Mouse (Mus musculus): ENCODE measurements at regions not wholly inside any gene's neighbourhood (a gene's known extent, or its start where the extent isn't known, plus 50 kb on each side); places are given as distances from the start of the nearest gene placed in this dataset.
"Not testable (repeated sequence)": the region's sequence is repeated elsewhere in the genome, so short reads cannot be mapped to it uniquely, and the experiment has no call there.

DNA sequence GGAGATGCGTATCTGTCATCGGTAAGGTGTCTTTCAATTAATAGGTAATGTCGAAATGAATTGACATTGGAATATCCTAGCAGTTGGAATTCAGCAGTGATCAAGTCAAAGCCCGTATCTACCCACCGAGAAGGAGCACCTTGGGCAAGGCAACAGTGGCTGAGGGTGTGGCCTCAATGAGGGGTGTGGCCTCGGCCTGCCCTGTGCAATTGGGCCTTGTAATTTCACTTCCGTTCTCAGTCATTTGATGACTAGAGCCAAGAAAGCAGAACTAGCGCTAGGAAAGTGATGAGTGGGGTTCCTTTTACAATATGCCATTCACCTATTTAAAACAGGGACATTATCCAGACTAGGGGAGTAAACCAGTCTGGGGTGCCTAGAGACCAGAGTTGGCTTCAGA is 77.6 kb downstream of the Elovl4 start:
- ATAC-seq (replicated peaks; ENCODE audit: poor library complexity): peak; percentile 87

DNA sequence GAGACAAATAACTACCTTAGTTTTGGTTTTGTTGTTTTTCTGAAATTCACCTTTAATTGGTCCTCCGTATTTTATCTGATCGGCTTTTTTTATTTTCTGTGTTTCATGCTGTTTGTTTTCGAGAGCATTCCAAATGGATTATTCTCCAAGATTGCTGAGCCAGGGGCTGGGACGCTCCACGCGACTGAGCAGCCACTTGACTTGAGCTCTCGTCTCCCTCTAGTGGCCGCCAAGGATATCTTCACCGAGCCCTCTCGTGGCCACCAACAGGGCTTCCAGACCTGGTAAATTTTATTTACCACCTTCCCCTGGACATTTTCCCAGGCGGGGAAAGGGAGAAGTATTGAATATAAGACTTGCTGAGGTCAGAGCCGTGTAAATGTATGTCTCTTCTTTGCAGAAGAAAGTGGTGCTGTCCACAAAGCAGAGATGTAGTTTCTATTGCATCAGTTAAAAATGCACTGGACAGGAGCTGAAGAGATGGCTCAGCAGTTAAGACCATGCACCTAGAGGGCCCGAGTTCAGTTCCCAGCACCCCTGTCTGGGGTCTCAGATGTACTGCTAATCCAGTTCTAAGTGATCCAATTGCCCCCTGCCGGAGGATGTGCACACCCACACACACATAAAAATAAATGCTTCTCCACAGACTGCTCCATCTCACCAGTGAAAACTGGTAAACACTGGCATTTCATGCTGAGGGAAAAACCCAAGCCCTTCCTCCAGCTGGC is 78.5 kb downstream of the Elovl4 start:
- peak; percentile 93 for ATAC-seq (replicated peaks; ENCODE audit: poor library complexity)

- no peak for ATAC-seq (replicated peaks; ENCODE audit: poor library complexity)
Observed at GRCm38 (mm10) chr9:83726979-83727378, 79.1 kb downstream of the Elovl4 start.

- ATAC-seq (replicated peaks; ENCODE audit: poor library complexity): no peak
Observed at GRCm38 (mm10) chr9:83726105-83726504, 80.0 kb downstream of the Elovl4 start.

DNA sequence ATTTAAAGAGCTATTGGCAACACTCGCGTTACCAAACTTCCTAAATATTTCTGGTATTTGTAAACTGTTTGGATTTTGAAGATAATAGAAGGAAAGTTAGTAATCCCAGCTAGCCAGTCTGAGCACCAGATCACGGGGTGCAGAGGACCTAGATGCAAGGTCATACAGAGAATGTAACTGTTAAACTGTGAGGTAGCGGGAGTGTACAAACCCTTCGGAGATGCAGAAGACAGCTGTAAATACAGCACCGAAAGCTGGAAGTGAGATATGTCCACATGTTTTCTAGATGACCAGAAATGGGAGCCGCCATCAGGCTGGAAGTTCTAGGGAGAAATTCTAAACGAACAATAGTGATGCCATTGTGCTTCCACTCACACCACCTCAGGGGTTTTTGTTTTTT is 80.5 kb downstream of the Elovl4 start:
- no peak for ATAC-seq (replicated peaks; ENCODE audit: poor library complexity)

- ATAC-seq (replicated peaks; ENCODE audit: poor library complexity): no peak
Observed at GRCm38 (mm10) chr9:83720982-83721381, 85.1 kb downstream of the Elovl4 start.

DNA sequence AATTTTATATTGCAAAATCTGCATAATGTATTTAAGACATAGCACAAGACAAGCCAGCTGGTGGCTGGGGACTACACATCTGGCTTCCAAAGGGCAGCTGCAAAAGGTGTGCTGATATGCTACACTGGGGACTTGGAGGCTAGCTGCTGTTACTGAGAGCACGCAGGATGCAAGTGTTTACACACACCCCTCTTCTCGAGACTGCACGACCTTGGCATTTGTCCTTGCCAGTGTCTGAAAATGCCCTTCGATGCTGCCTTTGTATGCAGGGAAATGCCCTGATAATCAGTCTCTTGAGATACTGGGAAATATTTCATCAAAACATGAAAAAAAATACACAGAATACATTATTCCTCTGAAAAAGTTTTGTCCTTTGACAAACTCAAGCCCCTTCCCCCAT is 86.3 kb downstream of the Elovl4 start:
- ATAC-seq (replicated peaks; ENCODE audit: poor library complexity): no peak

GRCm38 (mm10) chr9:83718084-83718483 is 88.0 kb downstream of the Elovl4 start:
- not testable (repeated sequence) for ATAC-seq (replicated peaks; ENCODE audit: poor library complexity)

GRCm38 (mm10) chr9:83716101-83716763 is 89.8 kb downstream of the Elovl4 start:
- ATAC-seq (replicated peaks; ENCODE audit: poor library complexity): no peak

- no peak for ATAC-seq (replicated peaks; ENCODE audit: poor library complexity)
Observed at GRCm38 (mm10) chr9:83707361-83707760, 98.7 kb downstream of the Elovl4 start.

GRCm38 (mm10) chr9:83706071-83706470 is 100.0 kb downstream of the Elovl4 start:
- ATAC-seq (replicated peaks; ENCODE audit: poor library complexity): no peak

GRCm38 (mm10) chr9:83704186-83704585 is 101.9 kb downstream of the Elovl4 start:
- no peak for ATAC-seq (replicated peaks; ENCODE audit: poor library complexity)

DNA sequence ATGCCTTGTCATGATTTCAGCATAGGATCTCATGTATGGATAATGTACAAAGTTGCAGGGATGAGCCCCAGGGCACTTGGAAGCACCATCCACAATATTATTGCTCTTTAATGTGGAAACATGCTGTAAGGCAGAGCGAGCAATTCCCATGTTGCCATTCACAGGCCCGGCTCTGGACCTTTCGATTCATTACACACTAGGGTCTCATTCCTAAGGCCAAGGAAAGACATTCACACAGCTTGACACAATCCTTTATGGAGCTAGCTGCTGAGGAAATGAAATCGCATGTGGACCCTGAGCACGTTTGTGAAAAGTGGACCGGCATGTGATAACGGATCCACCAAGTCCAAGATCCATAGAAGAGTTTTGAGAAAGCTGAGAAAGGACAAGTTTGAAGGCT is 105.2 kb downstream of the Elovl4 start:
- ATAC-seq (replicated peaks; ENCODE audit: poor library complexity): no peak

- ATAC-seq (replicated peaks; ENCODE audit: poor library complexity): no peak
Observed at GRCm38 (mm10) chr9:83700056-83700455, 106.0 kb downstream of the Elovl4 start.

GRCm38 (mm10) chr9:83691332-83692198 is 114.5 kb downstream of the Elovl4 start:
- peak; percentile 95 for ATAC-seq (replicated peaks; ENCODE audit: poor library complexity)

Data from megakaryocyte progenitor cell, adult 5-6 weeks (primary cell).